9 mouse cellular contexts compared by ENCODE assay signal in genomic region chr11:57646940-57647339, GRCm38 (mm10). TPM values are rescaled to one million over a fixed set of nuclear protein-coding genes. Genes with fewer than 3 reads are reported as not detected.
DNase-seq lines count a peak whose midpoint lies in the region; ATAC-seq and TF ChIP-seq lines count a peak whose summit lies in the region.
"Had no signal": no experiment of that assay in that cellular context is flagged by ENCODE, and none has a peak within 500 bp of the region (broad histone marks: within the 10 kb centered on the region; RNA-seq: fewer than 3 reads in every experiment).

No protein-coding gene starts in this region.

- H3K36me3 ChIP-seq in liver, embryonic 13.5 days = peaks cover 20% of the 10 kb centered on the region

- ATAC-seq in liver, embryonic 13.5 days (ENCODE audit: low read depth) = no peak

- H3K9me3 ChIP-seq in liver, embryonic 13.5 days (replicated peaks) = no peaks in the 10 kb centered on the region

- H3K4me3 ChIP-seq in gastrocnemius, adult 2 months = peak overlapping the region; percentile 91
- peak overlapping the region; percentile 98 for H3K4me3 ChIP-seq in liver, embryonic 13.5 days (replicated peaks)

- peak; percentile 9 for DNase-seq in gastrocnemius, adult 2 months
- no peak for DNase-seq in gastrocnemius, postnatal 14 days
- peak; percentile 13 for DNase-seq in thymus, postnatal 4 days
- DNase-seq in thymus, postnatal 36 days = no peak
- no peak for DNase-seq in liver, embryonic 13.5 days
- peak; percentile 35 for DNase-seq in testis, postnatal 10 days (ENCODE audit: low spot score)
- DNase-seq in urinary bladder, postnatal 25 days (ENCODE audit: low spot score) = no peak
- no peak for DNase-seq in frontal cortex, postnatal 25 days (ENCODE audit: low spot score in 2 of 2)
- DNase-seq: lung, postnatal 36 days had no signal

- no peak for TF ChIP-seq CTCF in gastrocnemius, adult 2 months (IDR thresholded peaks at IDR 0.05)

- peak overlapping the region; percentile 99 for H3K4me2 ChIP-seq in liver, embryonic 13.5 days

- H3K27me3 ChIP-seq in liver, embryonic 13.5 days = peaks cover 7% of the 10 kb centered on the region; the same call in 1 of the 2 replicates

- WGBS in liver, embryonic 13.5 days (ENCODE audit: insufficient replicate concordance) = 83% methylated on average over 8 of the region's 8 CpGs

- H3K9ac ChIP-seq in liver, embryonic 13.5 days = peak overlapping the region; percentile 99

- intact Hi-C loops in gastrocnemius, adult 2 months (cut with DNase I) = loop anchor here (5.0 kb wide), 2 partner anchors 40 to 80 kb away; no protein-coding TSS in a partner anchor
- intact Hi-C loops in gastrocnemius, postnatal 14 days (cut with DNase I; ENCODE audit: low total_unique reads) = no loop called here

- no peak overlapping the region for H3K27ac ChIP-seq in gastrocnemius, adult 2 months
- peak overlapping the region; percentile 47 for H3K27ac ChIP-seq in liver, embryonic 13.5 days

- H3K4me1 ChIP-seq in liver, embryonic 13.5 days (replicated peaks) = peaks cover 77% of the 10 kb centered on the region

RNA-seq across cellular contexts. Expression of gene Galnt10, which starts 1.7 kb away (rescaled TPM):
- total RNA-seq in gastrocnemius, adult 2 months (2021) = 1 to 10 TPM; 5.1 to 6.4 TPM
- 10 to 100 TPM; 11.3 to 12.4 TPM for total RNA-seq in gastrocnemius, postnatal 14 days (2021)
- 23.6 and 27.5 TPM in 2 replicates for polyA plus RNA-seq in liver, embryonic 13.5 days (2015; fragmentation: Nextera tagmentation; extraction: Ambion mirVana)

Comparison
In these comparisons a context has a peak if more than half of its experiments do, and no peak if none do; other contexts are left out.
1. DNase-seq: peak in gastrocnemius, adult 2 months (single experiment), thymus, postnatal 4 days (single experiment) and testis, postnatal 10 days (single experiment); none in gastrocnemius, postnatal 14 days (single experiment), thymus, postnatal 36 days (0 of 2), liver, embryonic 13.5 days (single experiment), urinary bladder, postnatal 25 days (single experiment) and frontal cortex, postnatal 25 days (0 of 2).